Mouse (Mus musculus) Muller cell, postnatal 12 days (primary cell): ENCODE data around the gene Pdia4.
A peak's percentile ranks its signal among the peaks of the same experiment; 100 is the strongest.
"Not testable (repeated sequence)": the region's sequence is repeated elsewhere in the genome, so short reads cannot be mapped to it uniquely, and the experiment has no call there.

Source experiments
- DNase-seq: peaks from one replicate; pipeline ENCODE4 v3.0.0-alpha.2; 2015; ENCODE audit errors: inconsistent ontology term

Pdia4 gene

GRCm38 (mm10) chr6:47813257-47813878 lies at the start of gene Pdia4:
Gene Pdia4 (minus strand): TSS chr6:47813430.
- peak; percentile 100 for DNase-seq

GRCm38 (mm10) chr6:47857729-47858128 lies 44.5 kb upstream of the Pdia4 start:
- not testable (repeated sequence) for DNase-seq

GRCm38 (mm10) chr6:47857241-47857640 lies 44.0 kb upstream of the Pdia4 start:
- no peak for DNase-seq

GRCm38 (mm10) chr6:47845779-47846178 lies 32.5 kb upstream of the Pdia4 start:
- no peak for DNase-seq

- no peak for DNase-seq
Observed at GRCm38 (mm10) chr6:47842337-47842736, 29.1 kb upstream of the Pdia4 start.

GRCm38 (mm10) chr6:47841831-47842230 lies 28.6 kb upstream of the Pdia4 start:
- DNase-seq: no peak

- DNase-seq: no peak
Observed at GRCm38 (mm10) chr6:47841077-47841476, 27.8 kb upstream of the Pdia4 start.

GRCm38 (mm10) chr6:47837630-47838029 lies 24.4 kb upstream of the Pdia4 start:
- no peak for DNase-seq

GRCm38 (mm10) chr6:47835984-47836521 lies 22.8 kb upstream of the Pdia4 start:
- DNase-seq: peak; percentile 70

- peak; percentile 96 for DNase-seq
Observed at GRCm38 (mm10) chr6:47835482-47835983, 22.3 kb upstream of the Pdia4 start, which contains the start of gene Zfp398. Gene Zfp398 (plus strand): TSS chr6:47835661.

GRCm38 (mm10) chr6:47832220-47832619 lies 19.0 kb upstream of the Pdia4 start:
- no peak for DNase-seq

GRCm38 (mm10) chr6:47830104-47831078 lies 17.2 kb upstream of the Pdia4 start, which contains the start of gene Zfp786:
Gene Zfp786 (minus strand): TSS chr6:47830867.
- peak; percentile 90 for DNase-seq

GRCm38 (mm10) chr6:47828950-47829349 lies 15.7 kb upstream of the Pdia4 start:
- peak; percentile 42 for DNase-seq

GRCm38 (mm10) chr6:47827462-47827861 lies 14.2 kb upstream of the Pdia4 start:
- DNase-seq: no peak

- DNase-seq: no peak
Observed at GRCm38 (mm10) chr6:47824241-47824640, 11.0 kb upstream of the Pdia4 start.

GRCm38 (mm10) chr6:47821776-47822175 lies 8.5 kb upstream of the Pdia4 start:
- DNase-seq: no peak

- DNase-seq: no peak
Observed at GRCm38 (mm10) chr6:47821236-47821635, 8.0 kb upstream of the Pdia4 start.

GRCm38 (mm10) chr6:47819626-47820325 lies 6.5 kb upstream of the Pdia4 start:
- DNase-seq: no peak

GRCm38 (mm10) chr6:47818721-47819120 lies 5.5 kb upstream of the Pdia4 start:
- DNase-seq: no peak

- DNase-seq: no peak
Observed at GRCm38 (mm10) chr6:47816151-47816550, 2.9 kb upstream of the Pdia4 start.

- DNase-seq: no peak
Observed at GRCm38 (mm10) chr6:47812271-47812915, 837 bp downstream of the Pdia4 start.
